Mouse (Mus musculus) right cerebral cortex, postnatal 14 days (tissue): ENCODE measurements around the gene Obox3.
"Not testable (repeated sequence)": the region's sequence is repeated elsewhere in the genome, so short reads cannot be mapped to it uniquely, and the experiment has no call there.

Experiments used
- DNase-seq: peaks from one replicate; pipeline ENCODE4 v3.0.0; 2022

The Obox3 gene

GRCm38 (mm10) chr7:15639802-15640201 is at the start of gene Obox3:
Obox3 (minus strand) TSS chr7:15639902.
- DNase-seq: not testable (repeated sequence)

- DNase-seq: not testable (repeated sequence)
These were observed 130.3 kb downstream of the Obox3 start for GRCm38 (mm10) chr7:15509411-15509810.
